Mouse (Mus musculus): ENCODE measurements at regions not wholly inside any gene's neighbourhood (a gene's known extent, or its start where the extent isn't known, plus 50 kb on each side); places are given as distances from the start of the nearest gene placed in this dataset.
"Not testable (repeated sequence)": the region's sequence is repeated elsewhere in the genome, so short reads cannot be mapped to it uniquely, and the experiment has no call there.

DNA sequence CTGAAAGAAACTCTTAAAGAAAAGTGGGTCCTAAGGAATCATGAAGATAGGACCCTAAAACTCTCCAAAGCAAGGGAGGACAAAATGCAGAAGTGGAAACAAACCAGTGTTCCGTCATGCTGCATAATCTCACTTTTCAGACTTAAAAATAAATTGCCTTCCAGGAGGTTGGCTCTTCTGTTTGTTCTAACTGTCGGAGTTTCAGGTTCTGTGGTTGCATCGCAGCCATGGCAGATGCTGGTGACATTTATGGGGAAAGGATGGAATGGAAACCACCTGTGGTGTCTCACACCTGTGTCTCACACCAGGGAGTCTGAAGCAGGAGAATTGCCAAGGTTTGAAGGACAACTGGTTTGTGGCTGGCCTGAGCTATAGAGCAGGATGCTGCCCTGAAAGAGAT lies 50.9 kb upstream of the Hivep1 start:
- 51% methylated on average over 3 of the region's 3 CpGs for WGBS
- Histone ChIP-seq H3K27me3 (ENCODE audit: control insufficient read depth, insufficient read depth, low read length) (no peaks in the 10 kb centered on the region), H3K4me3 (ENCODE audit: control insufficient read depth, insufficient read depth, low read length) (no peak overlapping the region), H3K36me3 (ENCODE audit: control insufficient read depth, insufficient read depth, low read length) (no peaks in the 10 kb centered on the region), H3K4me1 (replicated peaks; ENCODE audit: control insufficient read depth, insufficient read depth, low read length) (no peaks in the 10 kb centered on the region), H3K27ac (ENCODE audit: control insufficient read depth, insufficient read depth, low read length) (no peak overlapping the region)
- DNase-seq, result no peak
- TF ChIP-seq CTCF (IDR thresholded peaks at IDR 0.05; ENCODE audit: borderline replicate concordance, control insufficient read depth, extremely low read depth, insufficient read depth, low read length, poor library complexity), result no peak
- TF ChIP-seq POLR2A (IDR thresholded peaks at IDR 0.05; ENCODE audit: control insufficient read depth, extremely low read depth, insufficient read depth, low read length, poor library complexity), result no peak

DNA sequence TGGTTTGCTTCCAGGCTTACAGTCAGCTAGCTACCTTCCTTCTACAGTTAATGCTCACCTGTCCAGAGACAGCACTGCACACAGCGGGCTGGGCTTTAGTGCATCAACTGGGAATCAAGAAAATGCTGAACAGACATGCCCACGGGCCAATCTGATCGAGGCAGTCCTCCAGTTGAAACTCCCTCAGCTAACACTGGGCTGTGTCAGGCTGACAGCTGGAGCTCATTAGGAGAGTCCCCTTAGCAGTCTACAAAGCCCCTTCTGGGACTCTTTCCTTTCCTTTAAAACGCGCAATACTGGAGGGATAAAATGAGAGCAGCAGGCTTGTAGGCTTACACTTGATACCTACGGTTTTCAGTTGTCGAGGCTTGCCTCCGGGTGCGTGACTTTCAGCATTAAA lies 53.9 kb upstream of the Hivep1 start:
- no peaks in the 10 kb centered on the region for H3K36me3 ChIP-seq (ENCODE audit: control insufficient read depth, insufficient read depth, low read length)
- 92% methylated on average over 9 of the region's 9 CpGs for whole genome bisulfite sequencing
- DNase-seq, result no peak
- TF ChIP-seq POLR2A (IDR thresholded peaks at IDR 0.05; ENCODE audit: control insufficient read depth, extremely low read depth, insufficient read depth, low read length, poor library complexity) (no peak), CTCF (IDR thresholded peaks at IDR 0.05; ENCODE audit: borderline replicate concordance, control insufficient read depth, extremely low read depth, insufficient read depth, low read length, poor library complexity) (no peak)
- H3K4me1 ChIP-seq (replicated peaks; ENCODE audit: control insufficient read depth, insufficient read depth, low read length), result no peaks in the 10 kb centered on the region
- no peaks in the 10 kb centered on the region for H3K27me3 ChIP-seq (ENCODE audit: control insufficient read depth, insufficient read depth, low read length)
- no peak overlapping the region for H3K27ac ChIP-seq (ENCODE audit: control insufficient read depth, insufficient read depth, low read length)
- H3K4me3 ChIP-seq (ENCODE audit: control insufficient read depth, insufficient read depth, low read length), result no peak overlapping the region

DNA sequence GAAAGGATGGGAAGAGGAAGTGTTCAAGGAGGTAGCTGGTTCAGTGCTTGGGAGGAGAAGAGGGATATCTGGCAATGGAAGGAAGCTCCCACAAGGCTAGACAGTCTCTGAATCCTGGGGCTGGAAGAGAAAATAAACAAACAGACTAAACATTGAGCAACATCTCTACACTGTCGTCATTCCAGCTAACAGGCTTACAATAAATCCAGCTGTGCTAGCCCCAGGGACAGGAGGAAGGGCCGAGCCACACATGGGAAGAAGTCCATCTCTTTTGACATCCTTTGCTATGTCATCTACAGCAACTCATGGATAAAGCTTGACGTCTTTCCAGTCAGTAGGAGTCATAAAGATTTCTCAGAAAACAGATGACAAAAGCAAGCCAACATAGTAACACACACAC lies 57.7 kb upstream of the Hivep1 start:
- Histone ChIP-seq H3K4me3 (ENCODE audit: control insufficient read depth, insufficient read depth, low read length) (no peak overlapping the region), H3K27me3 (ENCODE audit: control insufficient read depth, insufficient read depth, low read length) (no peaks in the 10 kb centered on the region), H3K4me1 (replicated peaks; ENCODE audit: control insufficient read depth, insufficient read depth, low read length) (no peaks in the 10 kb centered on the region), H3K36me3 (ENCODE audit: control insufficient read depth, insufficient read depth, low read length) (no peaks in the 10 kb centered on the region), H3K27ac (ENCODE audit: control insufficient read depth, insufficient read depth, low read length) (no peak overlapping the region)
- no peak for DNase-seq
- 82% methylated on average over 3 of the region's 3 CpGs for WGBS
- TF ChIP-seq CTCF (IDR thresholded peaks at IDR 0.05; ENCODE audit: borderline replicate concordance, control insufficient read depth, extremely low read depth, insufficient read depth, low read length, poor library complexity) (no peak), POLR2A (IDR thresholded peaks at IDR 0.05; ENCODE audit: control insufficient read depth, extremely low read depth, insufficient read depth, low read length, poor library complexity) (no peak)

DNA sequence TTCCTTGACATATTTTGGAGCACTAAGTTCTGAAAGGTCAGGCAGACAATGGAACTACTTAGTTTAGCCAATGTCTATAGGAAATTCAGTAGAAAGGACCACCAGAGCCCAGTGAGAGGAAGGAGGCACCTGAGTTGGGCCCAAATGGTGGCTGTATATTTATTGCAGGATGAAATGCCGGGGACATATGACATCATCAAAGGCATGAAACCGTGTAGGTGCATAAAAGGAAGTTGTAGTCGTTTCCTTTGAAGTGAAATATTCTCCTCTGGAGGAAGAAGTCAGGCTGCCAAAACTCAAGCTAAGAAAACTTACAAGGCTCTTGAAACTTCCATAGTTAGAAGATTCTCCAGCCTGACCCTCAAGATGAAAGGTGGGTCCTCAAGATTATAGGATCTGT lies 75.9 kb upstream of the Hivep1 start:
- H3K4me3 ChIP-seq (ENCODE audit: control insufficient read depth, insufficient read depth, low read length), result no peak overlapping the region
- H3K27me3 ChIP-seq (ENCODE audit: control insufficient read depth, insufficient read depth, low read length), result no peaks in the 10 kb centered on the region
- 8% methylated on average over 3 of the region's 3 CpGs for WGBS
- H3K36me3 ChIP-seq (ENCODE audit: control insufficient read depth, insufficient read depth, low read length), result no peaks in the 10 kb centered on the region
- DNase-seq, result no peak
- no peak for TF ChIP-seq POLR2A (IDR thresholded peaks at IDR 0.05; ENCODE audit: control insufficient read depth, extremely low read depth, insufficient read depth, low read length, poor library complexity)
- TF ChIP-seq CTCF (IDR thresholded peaks at IDR 0.05; ENCODE audit: borderline replicate concordance, control insufficient read depth, extremely low read depth, insufficient read depth, low read length, poor library complexity), result no peak
- H3K4me1 ChIP-seq (replicated peaks; ENCODE audit: control insufficient read depth, insufficient read depth, low read length), result peaks cover 2% of the 10 kb centered on the region; the same call in 1 of the 2 replicates
- H3K27ac ChIP-seq (ENCODE audit: control insufficient read depth, insufficient read depth, low read length), result no peak overlapping the region

DNA sequence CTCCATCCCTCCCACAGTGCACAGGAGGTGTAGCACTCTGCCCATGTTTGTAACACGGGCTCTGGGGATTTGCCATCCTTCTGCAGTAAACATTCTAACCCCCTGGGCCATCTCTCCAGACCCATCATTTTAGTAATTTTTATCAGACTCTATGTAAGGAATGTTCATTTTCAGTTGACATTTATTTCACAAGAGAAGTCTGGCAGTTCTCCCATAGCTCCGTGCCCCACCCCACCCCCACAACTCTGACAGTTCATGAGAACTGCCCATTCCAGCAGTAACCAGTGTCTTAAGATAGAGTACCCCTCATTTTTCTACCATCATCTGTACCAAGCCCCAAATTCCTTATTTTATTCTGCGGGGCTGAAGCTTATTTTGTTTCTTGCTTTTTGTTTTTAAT lies 88.9 kb upstream of the Hivep1 start:
- TF ChIP-seq CTCF (IDR thresholded peaks at IDR 0.05; ENCODE audit: borderline replicate concordance, control insufficient read depth, extremely low read depth, insufficient read depth, low read length, poor library complexity), result no peak
- WGBS, result 92% methylated on average over 3 of the region's 3 CpGs
- H3K4me3 ChIP-seq (ENCODE audit: control insufficient read depth, insufficient read depth, low read length), result no peak overlapping the region
- DNase-seq, result no peak
- no peaks in the 10 kb centered on the region for H3K27me3 ChIP-seq (ENCODE audit: control insufficient read depth, insufficient read depth, low read length)
- no peaks in the 10 kb centered on the region for H3K36me3 ChIP-seq (ENCODE audit: control insufficient read depth, insufficient read depth, low read length)
- no peak overlapping the region for H3K27ac ChIP-seq (ENCODE audit: control insufficient read depth, insufficient read depth, low read length)
- H3K4me1 ChIP-seq (replicated peaks; ENCODE audit: control insufficient read depth, insufficient read depth, low read length), result no peaks in the 10 kb centered on the region

DNA sequence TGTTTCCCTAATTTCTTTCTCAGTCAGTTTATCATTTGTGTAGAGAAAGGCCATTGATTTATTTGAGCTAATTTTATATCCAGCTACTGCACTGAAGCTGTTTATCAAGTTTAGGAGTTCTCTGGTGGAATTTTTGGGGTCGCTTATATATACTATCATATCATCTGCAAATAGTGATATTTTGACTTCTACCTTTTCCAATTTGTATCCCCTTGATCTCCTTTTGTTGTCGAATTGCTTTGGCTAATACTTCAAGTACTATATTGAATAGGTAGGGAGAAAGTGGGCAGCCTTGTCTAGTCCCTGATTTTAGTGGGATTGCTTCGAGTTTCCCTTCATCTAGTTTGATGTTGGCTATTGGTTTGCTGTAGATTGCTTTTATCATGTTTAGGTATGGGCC lies 90.9 kb upstream of the Hivep1 start:
- 93% methylated on average over 3 of the region's 3 CpGs for WGBS
- H3K36me3 ChIP-seq (ENCODE audit: control insufficient read depth, insufficient read depth, low read length); H3K4me3 ChIP-seq (ENCODE audit: control insufficient read depth, insufficient read depth, low read length); H3K27me3 ChIP-seq (ENCODE audit: control insufficient read depth, insufficient read depth, low read length); H3K4me1 ChIP-seq (replicated peaks; ENCODE audit: control insufficient read depth, insufficient read depth, low read length); DNase-seq; H3K27ac ChIP-seq (ENCODE audit: control insufficient read depth, insufficient read depth, low read length): not testable (repeated sequence)

DNA sequence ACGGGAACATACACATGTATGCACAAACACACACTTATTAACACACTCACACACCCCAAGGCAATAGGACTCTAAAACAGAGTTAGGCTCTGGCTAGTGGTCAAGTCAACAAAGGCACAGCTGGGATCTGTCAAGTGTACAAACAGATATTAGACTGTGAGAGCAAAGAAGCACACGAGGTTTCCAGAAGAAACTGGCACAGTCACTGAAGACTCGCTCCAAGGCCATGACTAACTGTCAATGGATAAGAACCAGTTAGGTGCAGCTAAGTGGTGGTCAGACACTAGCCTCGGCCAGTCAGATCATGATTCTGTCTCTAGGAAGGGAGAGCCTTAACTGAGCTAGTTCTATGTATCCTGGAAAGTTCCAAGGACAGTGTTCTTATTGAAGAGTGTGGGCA lies 93.9 kb upstream of the Hivep1 start:
- Histone ChIP-seq H3K27me3 (ENCODE audit: control insufficient read depth, insufficient read depth, low read length) (no peaks in the 10 kb centered on the region), H3K4me1 (replicated peaks; ENCODE audit: control insufficient read depth, insufficient read depth, low read length) (no peaks in the 10 kb centered on the region), H3K4me3 (ENCODE audit: control insufficient read depth, insufficient read depth, low read length) (no peak overlapping the region), H3K27ac (ENCODE audit: control insufficient read depth, insufficient read depth, low read length) (no peak overlapping the region), H3K36me3 (ENCODE audit: control insufficient read depth, insufficient read depth, low read length) (no peaks in the 10 kb centered on the region)
- TF ChIP-seq POLR2A (IDR thresholded peaks at IDR 0.05; ENCODE audit: control insufficient read depth, extremely low read depth, insufficient read depth, low read length, poor library complexity), result no peak
- no peak for TF ChIP-seq CTCF (IDR thresholded peaks at IDR 0.05; ENCODE audit: borderline replicate concordance, control insufficient read depth, extremely low read depth, insufficient read depth, low read length, poor library complexity)
- 95% methylated on average over 4 of the region's 4 CpGs for WGBS
- DNase-seq, result no peak

Data from thymus, adult 2 months (tissue).